Mouse (Mus musculus) kidney, adult 2 months (tissue): ENCODE measurements around the gene Frmd4a. TPM values are rescaled to one million over a fixed set of nuclear protein-coding genes. Genes with fewer than 3 reads are reported as not detected.
A peak's percentile ranks its signal among the peaks of the same experiment; 100 is the strongest.

Experiments used
- DNase-seq: peaks from one replicate; pipeline ENCODE4 v3.0.0; 2021
- H3K27ac ChIP-seq: fragments of 200-500 bp; 2 replicates; pipeline ENCODE4 v1.5.1; 2012; ENCODE audit warnings: low read depth, low read length, control low read depth, inconsistent platforms; ENCODE audit not compliant: insufficient read depth
- H3K27me3 ChIP-seq: fragments of 200-500 bp; replicated peaks from 2 replicates; pipeline ENCODE4 v1.6.1; 2012; ENCODE audit warnings: mild to moderate bottlenecking, moderate library complexity, low read length, inconsistent platforms; ENCODE audit not compliant: control insufficient read depth, insufficient read depth
- H3K36me3 ChIP-seq: fragments of 200-500 bp; 2 replicates; pipeline ENCODE4 v1.6.1; 2012; ENCODE audit warnings: mild to moderate bottlenecking, moderate library complexity, low read length, inconsistent platforms; ENCODE audit not compliant: control insufficient read depth, insufficient read depth
- H3K4me1 ChIP-seq: fragments of 200-500 bp; 2 replicates; pipeline ENCODE4 v1.6.1; 2011; ENCODE audit warnings: low read length; ENCODE audit not compliant: control insufficient read depth, insufficient read depth
- H3K4me3 ChIP-seq: fragments of 200-500 bp; 2 replicates; pipeline ENCODE4 v1.5.1; 2011; ENCODE audit warnings: mild to moderate bottlenecking, low read depth, low read length, control low read depth; ENCODE audit not compliant: insufficient read depth
- CTCF ChIP-seq: fragments of 200-500 bp; conservative IDR thresholded peaks from 2 replicates; pipeline ENCODE4 v1.5.1; 2011; ENCODE audit warnings: low read depth, mild to moderate bottlenecking, control low read depth, low read length, moderate library complexity, mixed read lengths; ENCODE audit not compliant: insufficient read depth, insufficient read length
- POLR2A ChIP-seq: fragments of 200-500 bp; IDR thresholded peaks from one replicate; pipeline ENCODE4 v1.6.1; 2011; ENCODE audit warnings: low read depth, low read length, control low read depth
- WGBS: fragments of 180-500 bp; shearing (Covaris S2); methylation state at CpG from one replicate; pipeline ENCODE4 v1.1.7; 2018; 5-methylcytosine and 5-hydroxymethylcytosine counted together
- polyA plus RNA-seq: library from polyadenylated mRNA; depleted of rRNA; stranded (reverse); fragments of >200 nt; gene quantifications from 2 replicates; pipeline ENCODE4 v1.2.3, GENCODE M21; 2012

The Frmd4a gene
- polyA plus RNA-seq, 1 experiment, result 5.8 TPM

DNA sequence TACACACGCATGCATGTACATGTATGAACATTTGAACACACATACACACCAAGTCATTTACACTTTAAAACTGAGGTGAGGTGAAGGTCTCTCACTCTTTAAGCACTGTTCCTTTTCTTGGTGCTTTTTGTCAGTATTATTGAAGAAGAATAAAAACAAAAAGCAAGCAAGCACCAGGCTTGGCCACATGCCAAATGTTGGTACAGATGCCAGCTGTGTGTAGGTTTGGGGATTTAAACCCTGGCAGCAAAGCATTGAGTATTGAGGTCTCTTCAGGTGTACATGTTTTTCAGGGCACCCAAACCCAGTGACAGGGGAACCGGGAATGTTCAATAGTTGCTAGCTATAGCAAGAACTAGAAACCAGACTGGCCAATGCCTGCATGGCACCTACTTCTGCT is 469.8 kb downstream of the Frmd4a start:
- Histone ChIP-seq H3K27me3 (no peaks in the 10 kb centered on the region), H3K4me3 (no peak overlapping the region), H3K36me3 (no peaks in the 10 kb centered on the region), H3K27ac (no peak overlapping the region), H3K4me1 (no peaks in the 10 kb centered on the region)
- no peak for TF ChIP-seq CTCF
- no peak for TF ChIP-seq POLR2A
- no peak for DNase-seq
- 91% methylated on average over 2 of the region's 2 CpGs for WGBS

DNA sequence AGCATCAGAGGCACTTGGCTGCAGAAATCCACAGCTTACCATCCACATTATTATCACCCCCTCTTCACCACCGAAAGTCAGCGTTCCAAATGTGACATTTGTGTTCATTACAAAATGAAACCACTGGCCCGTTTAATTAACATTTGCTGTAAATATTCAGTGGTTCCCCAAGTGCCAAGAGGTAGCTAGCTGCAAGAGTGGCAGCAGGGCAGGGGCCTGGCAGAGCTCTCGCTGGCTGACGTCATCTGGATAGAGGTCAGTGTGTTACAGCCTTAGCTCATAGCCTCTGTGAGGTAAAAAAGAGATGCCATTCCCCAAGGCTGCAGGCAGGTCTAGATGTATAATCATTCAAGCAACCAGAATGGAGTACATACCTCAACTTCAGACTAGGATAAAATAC is 473.3 kb downstream of the Frmd4a start:
- no peak for TF ChIP-seq POLR2A
- Histone ChIP-seq H3K4me1 (no peaks in the 10 kb centered on the region), H3K27ac (no peak overlapping the region), H3K36me3 (no peaks in the 10 kb centered on the region), H3K4me3 (no peak overlapping the region), H3K27me3 (no peaks in the 10 kb centered on the region)
- peak; percentile 41 for DNase-seq
- 48% methylated on average over 5 of the region's 5 CpGs for WGBS

DNA sequence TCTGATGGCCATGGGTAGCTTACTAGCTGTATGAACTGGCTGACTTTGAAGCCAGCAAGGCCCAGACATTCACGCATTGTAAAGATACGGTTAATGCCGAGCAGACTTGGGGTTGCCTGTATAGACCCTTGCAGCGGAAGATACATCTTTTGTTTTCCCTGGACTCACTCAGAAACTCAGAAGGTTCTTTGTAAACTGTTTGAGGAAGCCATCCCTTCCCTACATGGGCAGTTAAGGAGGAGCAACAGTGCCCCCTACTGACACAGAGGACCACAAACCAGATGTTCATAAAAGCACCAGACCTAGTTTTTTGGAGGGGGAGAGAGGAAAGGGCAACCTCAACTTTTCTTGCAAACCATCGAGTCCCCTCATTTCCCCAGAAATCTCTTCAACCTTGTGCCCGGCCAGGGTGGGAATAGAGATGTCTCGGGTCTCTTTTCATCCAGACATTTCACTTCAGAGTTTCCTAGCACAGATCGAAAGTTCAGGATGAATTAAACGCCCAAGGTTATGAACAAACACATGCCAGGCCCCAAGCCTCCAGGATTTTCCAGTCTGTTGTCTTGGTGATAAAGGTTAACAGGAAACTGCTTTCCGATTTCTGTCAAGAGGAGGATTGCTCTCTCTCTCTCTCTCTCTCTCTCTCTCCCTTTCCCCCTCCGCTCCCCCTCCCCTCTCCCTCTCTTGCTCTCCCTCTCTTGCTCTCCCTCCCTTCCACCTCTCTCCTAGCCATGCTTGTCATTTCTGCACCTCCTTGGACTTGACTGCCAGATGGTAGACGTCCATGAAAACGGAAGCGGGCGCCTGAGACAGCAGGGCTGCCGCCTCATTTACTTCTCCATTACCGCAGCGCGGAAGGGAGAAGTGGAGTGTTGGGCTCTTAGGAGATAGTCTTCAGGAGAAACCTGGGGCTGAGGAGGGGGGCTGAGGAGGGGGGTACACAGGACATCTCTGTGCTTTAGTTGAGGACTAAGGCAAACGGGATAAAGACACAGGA is 475.3 kb downstream of the Frmd4a start:
- Histone ChIP-seq H3K36me3 (no peaks in the 10 kb centered on the region), H3K4me1 (no peaks in the 10 kb centered on the region), H3K27ac (no peak overlapping the region), H3K27me3 (no peaks in the 10 kb centered on the region), H3K4me3 (no peak overlapping the region)
- 39% methylated on average over 20 of the region's 20 CpGs for WGBS
- DNase-seq, result peak; percentile 77
- TF ChIP-seq CTCF (peak; percentile 84), POLR2A (no peak)

DNA sequence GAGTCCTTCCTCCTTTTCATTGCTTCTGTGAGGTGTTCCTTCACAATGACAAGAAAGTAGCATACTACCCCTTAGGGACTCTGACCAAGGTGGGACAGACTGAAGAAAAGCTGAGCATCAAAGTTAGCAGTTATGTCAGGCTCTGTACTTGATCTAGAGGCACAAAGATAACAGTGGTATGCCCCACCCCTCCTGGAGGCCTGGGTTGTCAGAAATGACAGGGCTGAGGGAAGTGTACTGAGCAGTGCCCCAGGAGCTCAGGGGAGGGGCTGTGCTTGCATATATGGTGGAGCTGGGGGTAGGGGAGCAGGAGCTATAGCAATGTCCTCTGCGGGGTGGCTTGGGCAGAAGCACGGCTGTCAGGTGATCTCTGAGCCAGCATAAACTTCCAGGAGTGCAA is 477.0 kb downstream of the Frmd4a start:
- TF ChIP-seq POLR2A (no peak), CTCF (no peak)
- WGBS, result 64% methylated on average over 2 of the region's 2 CpGs
- Histone ChIP-seq H3K4me3 (no peak overlapping the region), H3K27me3 (no peaks in the 10 kb centered on the region), H3K4me1 (0 out of 2 replicates have a peak, but pooled peaks cover 2% of the 10 kb centered on the region), H3K36me3 (no peaks in the 10 kb centered on the region), H3K27ac (no peak overlapping the region)
- no peak for DNase-seq

DNA sequence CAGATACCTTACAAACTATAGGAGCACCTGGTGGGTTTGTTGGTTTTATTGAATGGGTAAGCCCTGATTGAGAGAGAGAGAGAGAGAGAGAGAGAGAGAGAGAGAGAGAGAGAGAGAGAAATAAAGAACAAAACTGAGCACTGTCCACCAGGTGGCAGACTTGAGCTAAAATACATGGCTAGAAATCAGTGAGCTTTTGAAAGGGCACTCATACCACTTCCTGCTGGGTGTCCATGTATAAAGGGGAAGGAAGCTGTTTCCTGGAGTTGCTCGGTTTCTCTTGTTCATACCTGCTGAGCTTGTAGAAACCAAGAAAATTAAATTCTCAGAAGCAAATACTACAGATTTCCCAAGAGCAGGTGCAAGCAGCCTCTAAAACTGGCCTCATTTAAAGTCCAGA is 481.7 kb downstream of the Frmd4a start:
- Histone ChIP-seq H3K27me3 (no peaks in the 10 kb centered on the region), H3K36me3 (no peaks in the 10 kb centered on the region), H3K27ac (no peak overlapping the region), H3K4me3 (no peak overlapping the region), H3K4me1 (0 out of 2 replicates have a peak, but pooled peaks cover 2% of the 10 kb centered on the region)
- 0% methylated on average over 1 of the region's 1 CpGs for WGBS
- TF ChIP-seq CTCF (peak; percentile 37; the same call in 1 of the 2 replicates), POLR2A (no peak)
- DNase-seq, result peak; percentile 67

DNA sequence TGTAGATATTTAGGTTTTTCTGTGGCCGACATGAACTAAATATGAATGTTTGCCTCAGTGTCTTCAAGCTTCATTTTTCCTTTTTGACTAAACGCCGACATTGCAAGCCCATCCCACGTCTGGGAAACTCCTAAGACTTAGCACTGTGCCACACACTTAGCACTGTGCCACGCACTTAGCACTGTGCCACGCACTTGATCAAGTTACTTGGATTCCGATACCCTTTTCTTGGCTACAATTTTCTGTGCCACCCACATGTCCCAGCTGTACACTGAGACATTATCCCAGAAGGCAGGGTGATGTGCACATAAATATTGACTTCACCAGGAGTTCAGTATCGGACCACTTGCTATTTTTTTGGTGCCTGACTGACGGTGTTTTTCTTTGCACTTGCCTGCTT is 482.4 kb downstream of the Frmd4a start:
- 0 out of 2 replicates have a peak, but pooled peaks cover 2% of the 10 kb centered on the region for H3K4me1 ChIP-seq
- no peak overlapping the region for H3K27ac ChIP-seq
- 90% methylated on average over 9 of the region's 9 CpGs for WGBS
- TF ChIP-seq CTCF (no peak), POLR2A (no peak)
- no peak for DNase-seq
- no peaks in the 10 kb centered on the region for H3K27me3 ChIP-seq
- H3K4me3 ChIP-seq, result no peak overlapping the region
- no peaks in the 10 kb centered on the region for H3K36me3 ChIP-seq

DNA sequence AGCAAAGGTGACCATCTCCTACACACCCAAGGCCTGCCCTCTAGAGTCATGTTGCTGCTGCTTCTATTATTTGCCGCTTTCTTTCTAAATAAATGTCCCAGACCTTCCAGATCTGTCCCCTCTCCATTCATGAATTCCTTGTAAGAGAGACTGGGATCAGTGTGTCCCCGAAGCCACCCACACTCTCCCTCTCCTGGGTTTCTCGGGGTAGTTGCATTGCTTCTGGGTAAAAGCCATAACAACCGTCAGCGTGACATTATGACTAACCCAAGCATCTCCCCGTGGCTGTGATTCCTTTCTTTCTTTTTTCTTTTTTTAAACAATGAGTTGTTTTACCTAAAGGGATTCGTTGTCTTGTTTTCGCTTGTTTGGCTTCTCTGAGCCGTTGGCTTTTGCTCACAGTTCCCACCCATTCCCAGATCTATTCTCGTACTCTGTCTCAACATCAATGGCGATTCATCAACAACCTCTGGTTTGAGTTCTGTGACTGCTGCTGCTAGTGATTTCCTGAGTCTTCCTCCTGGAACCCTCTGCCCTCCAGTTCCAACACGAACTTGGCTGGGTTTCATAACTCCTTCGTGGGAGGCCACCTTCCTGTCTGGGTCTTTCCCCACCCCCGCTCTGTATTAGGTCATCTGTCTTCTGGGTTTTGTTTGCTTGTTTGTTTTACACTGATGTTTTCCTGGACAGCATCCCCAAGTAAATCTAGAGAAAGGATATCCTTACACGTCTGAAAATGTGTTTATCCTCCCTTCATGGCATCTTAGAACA is 483.9 kb downstream of the Frmd4a start:
- no peak overlapping the region for H3K4me3 ChIP-seq
- H3K4me1 ChIP-seq, result 0 out of 2 replicates have a peak, but pooled peaks cover 2% of the 10 kb centered on the region
- H3K27ac ChIP-seq, result no peak overlapping the region
- 51% methylated on average over 15 of the region's 15 CpGs for WGBS
- no peaks in the 10 kb centered on the region for H3K36me3 ChIP-seq
- peak; percentile 90 for DNase-seq
- TF ChIP-seq CTCF (no peak), POLR2A (no peak)
- no peaks in the 10 kb centered on the region for H3K27me3 ChIP-seq
